Mouse (Mus musculus): ENCODE measurements at regions not wholly inside any gene's neighbourhood (a gene's known extent, or its start where the extent isn't known, plus 50 kb on each side); places are given as distances from the start of the nearest gene placed in this dataset.

DNA sequence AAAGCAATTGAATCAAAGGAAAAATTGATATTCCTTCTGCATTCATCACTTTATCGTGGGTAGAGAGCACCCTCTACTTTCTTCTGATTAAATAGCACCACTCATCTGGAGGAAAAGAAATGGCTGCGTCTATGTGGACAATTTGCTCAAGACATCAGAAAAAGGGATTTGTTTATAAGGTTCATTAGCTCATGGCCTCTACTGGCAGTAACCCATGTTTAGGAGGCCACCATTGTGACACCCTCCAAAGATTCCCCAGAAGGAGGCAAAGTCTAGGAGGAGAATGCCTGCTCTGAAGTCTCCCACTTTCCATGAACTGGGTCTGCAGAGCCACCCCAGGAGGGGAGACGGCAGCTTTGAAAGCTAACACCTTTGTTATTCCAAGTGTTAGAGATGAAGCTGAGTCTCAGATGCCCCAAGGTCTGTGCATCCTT, 147.2 kb upstream of the Plscr5 start:
- Histone ChIP-seq H3K9ac (ENCODE audit: low read length) (no peak overlapping the region), H3K27ac (replicated peaks; ENCODE audit: low read depth, low read length) (no peak overlapping the region), H3K4me3 (ENCODE audit: low read depth, low read length) (no peak overlapping the region), H3K27me3 (ENCODE audit: control insufficient read depth, insufficient read depth, low read length) (no peaks in the 10 kb centered on the region), H3K36me3 (ENCODE audit: control insufficient read depth, insufficient read depth, low read length) (no peaks in the 10 kb centered on the region), H3K4me2 (ENCODE audit: low read depth, severe bottlenecking) (no peak overlapping the region), H3K9me3 (ENCODE audit: control insufficient read depth, low read length) (no peaks in the 10 kb centered on the region), H3K4me1 (ENCODE audit: control insufficient read depth, insufficient read depth, low read length) (no peaks in the 10 kb centered on the region)
- no peak for DNase-seq (ENCODE audit: low spot score)
- ATAC-seq (ENCODE audit: insufficient number of reproducible peaks, low FRiP score, low TSS enrichment, low read depth): no peak
- WGBS: 52% methylated on average over 3 of the region's 3 CpGs

DNA sequence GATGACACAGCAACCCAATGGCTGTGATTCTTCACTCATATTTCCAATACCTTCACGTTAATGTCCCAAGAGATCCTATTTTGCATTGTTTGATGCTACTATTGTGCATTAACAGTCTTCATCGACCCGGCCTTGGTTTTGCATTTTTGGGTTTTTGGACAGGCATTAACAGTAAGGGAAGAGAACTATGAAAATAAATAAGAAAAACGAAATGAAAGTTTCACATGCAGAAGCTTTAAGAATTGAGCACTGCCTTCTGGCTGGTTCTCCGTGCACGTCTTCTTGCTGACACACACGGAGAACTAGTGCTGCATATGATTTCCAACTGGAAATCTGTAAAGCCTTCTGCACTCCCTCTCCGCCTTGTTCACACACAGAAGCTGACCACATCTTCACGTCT, 148.6 kb upstream of the Plscr5 start:
- H3K9ac ChIP-seq (ENCODE audit: low read length): no peak overlapping the region
- WGBS: 90% methylated on average over 9 of the region's 9 CpGs

DNA sequence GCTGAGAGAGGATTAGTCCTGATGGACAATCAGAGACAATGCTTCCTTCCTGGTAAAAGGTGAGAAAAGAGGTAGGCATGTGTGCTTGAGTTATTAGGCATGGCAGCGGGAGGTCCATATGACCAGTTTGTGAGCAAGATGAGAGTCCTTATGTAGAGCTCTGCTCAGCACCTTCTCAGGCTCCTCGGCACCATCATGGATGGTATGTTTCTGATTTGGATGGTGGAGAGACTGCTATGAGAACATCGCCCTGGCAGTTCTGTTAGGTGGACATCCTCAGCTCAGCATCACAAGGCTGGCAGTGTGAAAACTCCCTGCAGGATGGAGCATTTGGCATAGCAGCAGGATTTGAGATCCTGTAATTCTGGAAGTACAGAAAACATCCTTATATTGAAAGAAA, 176.2 kb upstream of the Plscr5 start:
- Histone ChIP-seq H3K9me3 (ENCODE audit: control insufficient read depth, low read length) (no peaks in the 10 kb centered on the region), H3K36me3 (ENCODE audit: control insufficient read depth, insufficient read depth, low read length) (no peaks in the 10 kb centered on the region), H3K4me2 (ENCODE audit: low read depth, severe bottlenecking) (no peak overlapping the region), H3K9ac (ENCODE audit: low read length) (no peak overlapping the region), H3K4me3 (ENCODE audit: low read depth, low read length) (no peak overlapping the region), H3K27ac (replicated peaks; ENCODE audit: low read depth, low read length) (no peak overlapping the region), H3K27me3 (ENCODE audit: control insufficient read depth, insufficient read depth, low read length) (no peaks in the 10 kb centered on the region), H3K4me1 (ENCODE audit: control insufficient read depth, insufficient read depth, low read length) (no peaks in the 10 kb centered on the region)
- ATAC-seq (ENCODE audit: insufficient number of reproducible peaks, low FRiP score, low TSS enrichment, low read depth) (no peak), DNase-seq (ENCODE audit: low spot score) (no peak)
- WGBS: 94% methylated on average over 3 of the region's 3 CpGs

More for the DNA sequence above, 148.6 kb upstream of the Plscr5 start:
- Histone ChIP-seq H3K27ac (replicated peaks; ENCODE audit: low read depth, low read length) (no peak overlapping the region), H3K4me1 (ENCODE audit: control insufficient read depth, insufficient read depth, low read length) (no peaks in the 10 kb centered on the region), H3K4me3 (ENCODE audit: low read depth, low read length) (no peak overlapping the region), H3K4me2 (ENCODE audit: low read depth, severe bottlenecking) (no peak overlapping the region), H3K36me3 (ENCODE audit: control insufficient read depth, insufficient read depth, low read length) (no peaks in the 10 kb centered on the region), H3K27me3 (ENCODE audit: control insufficient read depth, insufficient read depth, low read length) (no peaks in the 10 kb centered on the region), H3K9me3 (ENCODE audit: control insufficient read depth, low read length) (no peaks in the 10 kb centered on the region)
- ATAC-seq (ENCODE audit: insufficient number of reproducible peaks, low FRiP score, low TSS enrichment, low read depth) (no peak), DNase-seq (ENCODE audit: low spot score) (no peak)

DNA sequence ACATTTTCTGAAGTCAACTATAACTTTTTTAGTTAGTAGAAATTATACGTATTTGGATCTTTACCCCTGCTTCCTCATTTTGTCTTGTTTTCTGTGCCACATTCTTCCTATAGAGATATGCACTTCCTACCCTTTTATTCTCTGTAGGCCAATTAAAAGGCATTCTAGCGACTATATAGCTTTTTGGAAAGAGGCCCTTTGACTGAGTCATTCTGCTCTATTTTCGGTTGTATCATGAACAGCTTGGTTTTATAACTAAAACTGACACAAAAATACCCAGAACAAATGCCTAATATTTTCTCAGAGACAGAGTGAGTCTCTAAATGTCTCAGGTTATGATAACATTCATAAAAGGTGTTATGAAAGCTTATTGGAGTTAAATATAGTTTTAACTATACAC, 176.8 kb upstream of the Plscr5 start:
- Histone ChIP-seq H3K4me3 (ENCODE audit: low read depth, low read length) (no peak overlapping the region), H3K4me1 (ENCODE audit: control insufficient read depth, insufficient read depth, low read length) (no peaks in the 10 kb centered on the region), H3K27ac (replicated peaks; ENCODE audit: low read depth, low read length) (no peak overlapping the region), H3K4me2 (ENCODE audit: low read depth, severe bottlenecking) (no peak overlapping the region), H3K9me3 (ENCODE audit: control insufficient read depth, low read length) (no peaks in the 10 kb centered on the region), H3K36me3 (ENCODE audit: control insufficient read depth, insufficient read depth, low read length) (no peaks in the 10 kb centered on the region), H3K9ac (ENCODE audit: low read length) (no peak overlapping the region), H3K27me3 (ENCODE audit: control insufficient read depth, insufficient read depth, low read length) (no peaks in the 10 kb centered on the region)
- WGBS: 82% methylated on average over 3 of the region's 3 CpGs
- no peak for ATAC-seq (ENCODE audit: insufficient number of reproducible peaks, low FRiP score, low TSS enrichment, low read depth)
- no peak for DNase-seq (ENCODE audit: low spot score)

DNA sequence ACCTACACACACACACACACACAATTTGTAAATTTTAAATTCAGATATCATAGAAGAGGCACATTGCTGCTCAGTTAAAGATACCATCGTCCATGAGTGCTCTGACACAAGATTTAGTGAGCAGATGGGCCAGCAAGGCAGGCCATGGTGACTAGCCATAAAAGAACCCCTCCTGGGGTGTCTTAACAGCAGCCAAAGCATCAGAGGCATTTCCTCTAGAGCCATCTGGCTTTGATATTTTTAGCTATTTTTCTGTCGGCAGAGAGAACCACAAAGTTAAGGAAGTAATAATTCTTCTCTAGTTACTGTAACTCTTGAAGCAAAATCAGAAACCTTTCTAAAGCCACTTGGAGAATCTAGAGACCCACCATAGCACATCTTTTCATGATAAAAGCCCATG, 204.5 kb upstream of the Plscr5 start:
- H3K4me1 ChIP-seq (ENCODE audit: control insufficient read depth, insufficient read depth, low read length): no peaks in the 10 kb centered on the region
- no peak overlapping the region for H3K4me2 ChIP-seq (ENCODE audit: low read depth, severe bottlenecking)
- no peak overlapping the region for H3K4me3 ChIP-seq (ENCODE audit: low read depth, low read length)
- DNase-seq (ENCODE audit: low spot score) (peak; percentile 27), ATAC-seq (ENCODE audit: insufficient number of reproducible peaks, low FRiP score, low TSS enrichment, low read depth) (no peak)
- H3K27me3 ChIP-seq (ENCODE audit: control insufficient read depth, insufficient read depth, low read length): no peaks in the 10 kb centered on the region
- H3K27ac ChIP-seq (replicated peaks; ENCODE audit: low read depth, low read length): no peak overlapping the region
- WGBS: 5% methylated on average over 2 of the region's 2 CpGs
- no peaks in the 10 kb centered on the region for H3K36me3 ChIP-seq (ENCODE audit: control insufficient read depth, insufficient read depth, low read length)
- no peaks in the 10 kb centered on the region for H3K9me3 ChIP-seq (ENCODE audit: control insufficient read depth, low read length)
- no peak overlapping the region for H3K9ac ChIP-seq (ENCODE audit: low read length)

DNA sequence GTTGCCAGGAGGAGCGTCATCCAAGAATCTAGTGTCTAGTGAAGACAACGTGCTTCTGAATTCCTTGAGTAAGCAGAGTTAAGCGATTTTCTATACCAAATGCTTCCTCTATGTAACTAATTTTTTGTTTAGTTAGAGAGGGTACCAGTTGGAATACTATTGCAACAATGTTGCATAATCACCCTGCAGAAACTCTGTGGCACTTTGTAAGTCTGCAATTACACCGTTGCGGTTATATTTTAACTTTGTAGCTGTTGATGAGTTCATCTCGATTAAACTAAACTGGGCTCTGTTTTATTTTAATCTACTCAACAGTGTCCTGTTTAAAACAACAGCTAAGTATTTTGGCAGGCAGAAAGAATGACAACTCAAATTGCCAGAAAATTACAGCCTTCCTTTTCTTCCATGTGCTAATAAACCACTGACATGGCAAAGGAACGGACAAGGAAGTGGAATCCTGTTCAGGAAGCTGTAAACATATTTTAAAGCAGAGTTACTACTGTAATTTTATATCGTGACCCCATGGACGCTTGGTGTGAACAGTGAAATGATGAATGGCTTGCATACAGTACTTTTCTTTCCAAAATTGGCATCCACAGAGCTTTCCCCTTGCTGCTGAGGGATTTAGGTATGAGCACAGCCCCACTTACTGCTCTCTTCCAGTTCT, 210.6 kb upstream of the Plscr5 start:
- Histone ChIP-seq H3K36me3 (ENCODE audit: control insufficient read depth, insufficient read depth, low read length) (no peaks in the 10 kb centered on the region), H3K27ac (replicated peaks; ENCODE audit: low read depth, low read length) (no peak overlapping the region), H3K9ac (ENCODE audit: low read length) (no peak overlapping the region), H3K4me3 (ENCODE audit: low read depth, low read length) (no peak overlapping the region), H3K4me2 (ENCODE audit: low read depth, severe bottlenecking) (no peak overlapping the region), H3K4me1 (ENCODE audit: control insufficient read depth, insufficient read depth, low read length) (no peaks in the 10 kb centered on the region), H3K27me3 (ENCODE audit: control insufficient read depth, insufficient read depth, low read length) (no peaks in the 10 kb centered on the region), H3K9me3 (ENCODE audit: control insufficient read depth, low read length) (no peaks in the 10 kb centered on the region)
- 74% methylated on average over 9 of the region's 9 CpGs for WGBS
- ATAC-seq (ENCODE audit: insufficient number of reproducible peaks, low FRiP score, low TSS enrichment, low read depth): no peak
- no peak for DNase-seq (ENCODE audit: low spot score)

DNA sequence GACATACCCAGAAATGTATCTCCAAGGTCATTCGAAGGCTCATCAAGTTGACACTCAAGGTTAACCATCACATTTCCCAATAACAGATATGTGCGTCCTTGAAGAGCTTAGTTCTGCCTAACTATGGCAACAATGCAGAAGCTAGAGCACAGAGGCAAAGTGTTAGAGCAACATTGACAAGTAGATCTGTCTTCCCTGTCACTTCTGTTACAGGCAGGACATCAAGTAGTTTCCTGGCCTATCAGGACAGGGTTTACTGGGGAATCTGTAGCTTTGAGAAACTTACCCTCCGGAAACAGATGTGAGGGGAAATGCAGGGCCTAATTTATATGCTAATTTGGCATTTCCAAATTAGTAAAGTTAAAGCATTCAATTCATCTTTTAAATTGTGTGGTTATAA, 211.2 kb upstream of the Plscr5 start:
- no peak overlapping the region for H3K4me2 ChIP-seq (ENCODE audit: low read depth, severe bottlenecking)
- no peaks in the 10 kb centered on the region for H3K4me1 ChIP-seq (ENCODE audit: control insufficient read depth, insufficient read depth, low read length)
- H3K9me3 ChIP-seq (ENCODE audit: control insufficient read depth, low read length): no peaks in the 10 kb centered on the region
- no peak for ATAC-seq (ENCODE audit: insufficient number of reproducible peaks, low FRiP score, low TSS enrichment, low read depth)
- no peak for DNase-seq (ENCODE audit: low spot score)
- H3K4me3 ChIP-seq (ENCODE audit: low read depth, low read length): no peak overlapping the region
- no peaks in the 10 kb centered on the region for H3K27me3 ChIP-seq (ENCODE audit: control insufficient read depth, insufficient read depth, low read length)
- no peaks in the 10 kb centered on the region for H3K36me3 ChIP-seq (ENCODE audit: control insufficient read depth, insufficient read depth, low read length)
- no peak overlapping the region for H3K27ac ChIP-seq (replicated peaks; ENCODE audit: low read depth, low read length)
- WGBS: 87% methylated on average over 3 of the region's 3 CpGs
- H3K9ac ChIP-seq (ENCODE audit: low read length): no peak overlapping the region

DNA sequence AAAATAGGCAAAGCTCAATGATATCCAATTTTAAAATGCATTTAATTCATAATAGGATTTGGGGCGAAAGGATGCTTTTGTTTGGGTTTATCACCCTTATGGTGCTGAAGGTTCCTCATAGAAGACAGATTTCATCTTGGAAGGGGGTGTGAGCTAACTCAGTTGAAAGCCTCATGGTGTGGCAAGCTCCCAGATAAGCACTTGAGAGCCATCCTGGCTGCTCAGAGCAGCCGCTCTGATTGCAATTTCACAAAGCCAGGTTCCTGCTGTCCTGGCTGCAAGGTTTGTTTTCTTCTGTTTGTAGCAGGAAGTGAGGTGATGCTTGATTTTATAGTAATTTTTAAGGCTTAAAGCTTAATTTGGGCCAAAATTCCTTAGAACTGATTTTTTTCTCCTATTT, 228.7 kb upstream of the Plscr5 start:
- no peaks in the 10 kb centered on the region for H3K27me3 ChIP-seq (ENCODE audit: control insufficient read depth, insufficient read depth, low read length)
- no peak overlapping the region for H3K27ac ChIP-seq (replicated peaks; ENCODE audit: low read depth, low read length)
- no peak overlapping the region for H3K4me2 ChIP-seq (ENCODE audit: low read depth, severe bottlenecking)
- H3K4me1 ChIP-seq (ENCODE audit: control insufficient read depth, insufficient read depth, low read length): no peaks in the 10 kb centered on the region
- H3K9me3 ChIP-seq (ENCODE audit: control insufficient read depth, low read length): no peaks in the 10 kb centered on the region
- no peak overlapping the region for H3K4me3 ChIP-seq (ENCODE audit: low read depth, low read length)
- ATAC-seq (ENCODE audit: insufficient number of reproducible peaks, low FRiP score, low TSS enrichment, low read depth): no peak
- 73% methylated on average over 2 of the region's 2 CpGs for WGBS
- no peak overlapping the region for H3K9ac ChIP-seq (ENCODE audit: low read length)
- DNase-seq (ENCODE audit: low spot score): no peak
- H3K36me3 ChIP-seq (ENCODE audit: control insufficient read depth, insufficient read depth, low read length): no peaks in the 10 kb centered on the region

DNA sequence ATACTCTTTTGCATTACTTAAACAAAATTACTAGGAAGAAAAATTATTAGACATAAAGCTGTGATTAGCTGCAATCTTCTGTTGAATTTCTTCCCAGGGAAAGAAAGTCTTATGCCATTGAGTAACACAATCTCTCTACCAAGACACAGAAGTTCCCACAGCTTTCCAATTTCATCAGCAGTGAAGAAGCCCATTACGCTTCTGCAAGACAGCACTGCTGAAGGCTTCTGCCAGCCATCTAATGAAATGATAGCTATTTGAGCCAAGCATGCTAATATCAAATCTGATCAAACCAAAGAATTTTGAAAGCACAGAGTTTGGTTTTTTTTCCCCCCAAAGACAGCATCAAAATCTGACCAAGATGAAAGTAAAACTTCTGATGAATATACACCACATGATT, 230.0 kb upstream of the Plscr5 start:
- Histone ChIP-seq H3K4me1 (ENCODE audit: control insufficient read depth, insufficient read depth, low read length) (no peaks in the 10 kb centered on the region), H3K9ac (ENCODE audit: low read length) (no peak overlapping the region), H3K9me3 (ENCODE audit: control insufficient read depth, low read length) (no peaks in the 10 kb centered on the region), H3K36me3 (ENCODE audit: control insufficient read depth, insufficient read depth, low read length) (no peaks in the 10 kb centered on the region), H3K4me2 (ENCODE audit: low read depth, severe bottlenecking) (no peak overlapping the region), H3K27me3 (ENCODE audit: control insufficient read depth, insufficient read depth, low read length) (no peaks in the 10 kb centered on the region), H3K4me3 (ENCODE audit: low read depth, low read length) (no peak overlapping the region), H3K27ac (replicated peaks; ENCODE audit: low read depth, low read length) (no peak overlapping the region)
- DNase-seq (ENCODE audit: low spot score) (no peak), ATAC-seq (ENCODE audit: insufficient number of reproducible peaks, low FRiP score, low TSS enrichment, low read depth) (no peak)
- WGBS: 87% methylated on average over 1 of the region's 1 CpGs

Data from limb, embryonic 11.5 days (tissue).